Mouse (Mus musculus) CH12.LX (cell line): ENCODE measurements around the gene Hba-x. TPM values are rescaled to one million over a fixed set of nuclear protein-coding genes. Genes with fewer than 3 reads are reported as not detected.

Source experiments
- DNase-seq: peaks from one replicate; pipeline ENCODE4 v3.0.0-alpha.2; 2013; ENCODE audit errors: extremely low read depth
- H3K27ac ChIP-seq: 2 replicates; pipeline ENCODE4 v1.5.1; 2012; ENCODE audit warnings: low read depth, mild to moderate bottlenecking, control low read depth, moderate library complexity; ENCODE audit not compliant: insufficient read depth
- H3K27me3 ChIP-seq: replicated peaks from 2 replicates; pipeline ENCODE3; 2012; ENCODE audit warnings: inconsistent platforms
- H3K36me3 ChIP-seq, 2 experiments: replicated peaks in 1 of 2; 2 replicates each; pipeline versions ENCODE3 to v1.6.1; 2012; ENCODE audit warnings: inconsistent platforms in 1 of 2, low read length in 1 of 2, mild to moderate bottlenecking in 1 of 2, mixed read lengths in 1 of 2, moderate library complexity in 1 of 2; ENCODE audit not compliant: control insufficient read depth in 1 of 2, insufficient read depth in 1 of 2
- H3K4me1 ChIP-seq, 2 experiments: 2 replicates each; pipeline ENCODE4 v1.6.1; 2012; ENCODE audit warnings: inconsistent platforms in 1 of 2, moderate library complexity in 1 of 2; ENCODE audit not compliant: insufficient read depth in 2 of 2, control insufficient read depth in 1 of 2
- H3K4me2 ChIP-seq: 2 replicates; pipeline ENCODE4 v1.6.1; 2012; ENCODE audit warnings: low read depth, mild to moderate bottlenecking, control low read depth; ENCODE audit not compliant: poor library complexity, insufficient read depth, severe bottlenecking
- H3K4me3 ChIP-seq, 3 experiments: fragments of 150-350 bp in 1 of 3; sonication (generic) in 1 of 3; replicated peaks in 1 of 3; 2 replicates each; pipeline versions ENCODE3 to v1.5.1; 2011 to 2012; ENCODE audit warnings: low read depth in 2 of 3, low read length in 2 of 3, mild to moderate bottlenecking in 2 of 3, moderate library complexity in 2 of 3, control low read depth in 1 of 3, improper control_type of control experiment in 1 of 3, inconsistent platforms in 1 of 3, mixed read lengths in 1 of 3; ENCODE audit not compliant: poor library complexity in 1 of 3
- H3K79me2 ChIP-seq: replicated peaks from 2 replicates; pipeline ENCODE4 v1.6.1; 2012; ENCODE audit warnings: mild to moderate bottlenecking, moderate library complexity; ENCODE audit not compliant: control insufficient read depth, poor library complexity, insufficient read depth, severe bottlenecking; ENCODE audit errors: extremely low read depth
- H3K9ac ChIP-seq: 2 replicates; pipeline ENCODE4 v1.6.1; 2012; ENCODE audit warnings: low read depth, mild to moderate bottlenecking, control low read depth, moderate library complexity; ENCODE audit not compliant: insufficient read depth
- H3K9me3 ChIP-seq: replicated peaks from 2 replicates; pipeline ENCODE3; 2012; ENCODE audit warnings: low read length, inconsistent platforms, mixed read lengths
- CHD1 ChIP-seq: IDR thresholded peaks from 2 replicates; pipeline ENCODE4 v1.6.1; 2012; ENCODE audit warnings: low read depth, low read length, improper control_type of control experiment, inconsistent platforms
- CTCF ChIP-seq, 2 experiments: IDR thresholded peaks in 1 of 2; conservative IDR thresholded peaks in 1 of 2; 2 replicates each; pipeline ENCODE4 v1.5.1; 2011 to 2012; ENCODE audit warnings: low read depth in 2 of 2, low read length in 2 of 2, improper control_type of control experiment in 1 of 2, inconsistent platforms in 1 of 2, mild to moderate bottlenecking in 1 of 2, moderate library complexity in 1 of 2
- E2F4 ChIP-seq: IDR thresholded peaks from 2 replicates; pipeline ENCODE4 v1.6.1; 2011; ENCODE audit warnings: low read depth, low read length, improper control_type of control experiment; ENCODE audit not compliant: insufficient replicate concordance
- ELF1 ChIP-seq: IDR thresholded peaks from 2 replicates; pipeline ENCODE4 v1.6.1; 2014; ENCODE audit warnings: low read depth, mild to moderate bottlenecking, inconsistent platforms, low read length, improper control_type of control experiment
- ETS1 ChIP-seq: conservative IDR thresholded peaks from 2 replicates; pipeline ENCODE4 v1.6.1; 2012; ENCODE audit warnings: low read depth, mild to moderate bottlenecking, inconsistent platforms, low read length, improper control_type of control experiment, moderate library complexity
- HCFC1 ChIP-seq: IDR thresholded peaks from 2 replicates; pipeline ENCODE4 v1.6.1; 2012; ENCODE audit warnings: low read depth, mild to moderate bottlenecking, inconsistent platforms, low read length, improper control_type of control experiment
- IRF4 ChIP-seq: IDR thresholded peaks from 2 replicates; pipeline ENCODE4 v1.6.1; 2014; ENCODE audit warnings: low read depth, mild to moderate bottlenecking, inconsistent platforms, low read length, improper control_type of control experiment
- JUN ChIP-seq: IDR thresholded peaks from 2 replicates; pipeline ENCODE4 v1.6.1; 2011; ENCODE audit warnings: low read depth, mild to moderate bottlenecking, low read length, improper control_type of control experiment, moderate library complexity; ENCODE audit not compliant: insufficient read depth
- JUND ChIP-seq: conservative IDR thresholded peaks from 2 replicates; pipeline ENCODE4 v1.6.1; 2011; ENCODE audit warnings: low read depth, low read length, improper control_type of control experiment
- KAT2A ChIP-seq: IDR thresholded peaks from 2 replicates; pipeline ENCODE4 v1.6.1; 2012; ENCODE audit warnings: low read length, improper control_type of control experiment, inconsistent platforms; ENCODE audit not compliant: insufficient replicate concordance
- MAFK ChIP-seq: IDR thresholded peaks from 2 replicates; pipeline ENCODE4 v1.6.1; 2011; ENCODE audit warnings: low read length, improper control_type of control experiment; ENCODE audit not compliant: insufficient replicate concordance
- MAZ ChIP-seq: IDR thresholded peaks from 2 replicates; pipeline ENCODE4 v1.6.1; 2012; ENCODE audit warnings: low read depth, mild to moderate bottlenecking, inconsistent platforms, low read length, improper control_type of control experiment, moderate library complexity
- MEF2A ChIP-seq: IDR thresholded peaks from 2 replicates; pipeline ENCODE4 v1.6.1; 2014; ENCODE audit warnings: low read depth, mild to moderate bottlenecking, inconsistent platforms, low read length, improper control_type of control experiment, borderline replicate concordance
- MXI1 ChIP-seq: IDR thresholded peaks from 2 replicates; pipeline ENCODE4 v1.6.1; 2011; ENCODE audit warnings: mild to moderate bottlenecking, low read depth, low read length, improper control_type of control experiment
- NELFE ChIP-seq: IDR thresholded peaks from 2 replicates; pipeline ENCODE4 v1.6.1; 2011; ENCODE audit warnings: low read depth, low read length, improper control_type of control experiment
- NRF1 ChIP-seq: IDR thresholded peaks from 2 replicates; pipeline ENCODE4 v1.6.1; 2014; ENCODE audit warnings: low read depth, mild to moderate bottlenecking, inconsistent platforms, low read length, improper control_type of control experiment, moderate library complexity
- PAX5 ChIP-seq: IDR thresholded peaks from 2 replicates; pipeline ENCODE4 v1.6.1; 2012; ENCODE audit warnings: low read length, inconsistent platforms, mixed read lengths
- POLR2A ChIP-seq: IDR thresholded peaks from 2 replicates; pipeline ENCODE4 v1.6.1; 2011; ENCODE audit warnings: low read depth, mild to moderate bottlenecking, improper control_type of control experiment, low read length
- RAD21 ChIP-seq: IDR thresholded peaks from 2 replicates; pipeline ENCODE4 v1.6.1; 2011; ENCODE audit warnings: low read depth, mild to moderate bottlenecking, low read length, improper control_type of control experiment, moderate library complexity
- RCOR1 ChIP-seq: conservative IDR thresholded peaks from 2 replicates; pipeline ENCODE4 v1.6.1; 2012; ENCODE audit warnings: low read depth, mild to moderate bottlenecking, inconsistent platforms, low read length, improper control_type of control experiment
- SIN3A ChIP-seq: IDR thresholded peaks from 2 replicates; pipeline ENCODE4 v1.6.1; 2012; ENCODE audit warnings: low read length, improper control_type of control experiment, inconsistent platforms
- SMC3 ChIP-seq: IDR thresholded peaks from 2 replicates; pipeline ENCODE4 v1.6.1; 2011; ENCODE audit warnings: low read depth, low read length, improper control_type of control experiment
- ZC3H11A ChIP-seq: IDR thresholded peaks from 2 replicates; pipeline ENCODE4 v1.6.1; 2012; ENCODE audit warnings: low read depth, mild to moderate bottlenecking, inconsistent platforms, low read length, improper control_type of control experiment
- ZMIZ1 ChIP-seq: IDR thresholded peaks from 2 replicates; pipeline ENCODE4 v1.6.1; 2012; ENCODE audit warnings: low read depth, mild to moderate bottlenecking, inconsistent platforms, low read length, improper control_type of control experiment
- ZNF384 ChIP-seq: IDR thresholded peaks from 2 replicates; pipeline ENCODE4 v1.6.1; 2012; ENCODE audit warnings: low read depth, low read length, improper control_type of control experiment, inconsistent platforms
- dilution Hi-C: fragments of 300-500 bp; cut with MboI; formaldehyde crosslinking; loops from 2 replicates; pipeline ENCODE4 v1.14.3; 2020; ENCODE audit warnings: low sequenced_read_pairs; ENCODE audit not compliant: extremely low pct_unique_long_range_greater_than_20kb, extremely low pct_ligation_motif_present
- in situ Hi-C: fragments of 300-500 bp; cut with MboI; formaldehyde crosslinking; loops from 3 replicates; pipeline ENCODE4 v1.14.3; 2019; ENCODE audit warnings: low sequenced_read_pairs, low pct_ligation_motif_present, low pct_unique_long_range_greater_than_20kb, mixed read lengths
- polyA plus RNA-seq: library from polyadenylated mRNA; unstranded; fragments of >175 nt; gene quantifications from 2 replicates; pipeline ENCODE4 v1.2.1, GENCODE M21; 2012; ENCODE audit warnings: low read depth; ENCODE audit not compliant: insufficient read length
- total RNA-seq, 2 experiments: library from RNA; depleted of rRNA; stranded (reverse); fragments of 300-350 nt in 1 of 2; fragments of >200 nt in 1 of 2; gene quantifications; 2 replicates each; pipeline ENCODE4 v1.2.3; 2012 to 2014

Hba-x gene
- total and polyA plus RNA-seq, 3 experiments = not detected

DNA sequence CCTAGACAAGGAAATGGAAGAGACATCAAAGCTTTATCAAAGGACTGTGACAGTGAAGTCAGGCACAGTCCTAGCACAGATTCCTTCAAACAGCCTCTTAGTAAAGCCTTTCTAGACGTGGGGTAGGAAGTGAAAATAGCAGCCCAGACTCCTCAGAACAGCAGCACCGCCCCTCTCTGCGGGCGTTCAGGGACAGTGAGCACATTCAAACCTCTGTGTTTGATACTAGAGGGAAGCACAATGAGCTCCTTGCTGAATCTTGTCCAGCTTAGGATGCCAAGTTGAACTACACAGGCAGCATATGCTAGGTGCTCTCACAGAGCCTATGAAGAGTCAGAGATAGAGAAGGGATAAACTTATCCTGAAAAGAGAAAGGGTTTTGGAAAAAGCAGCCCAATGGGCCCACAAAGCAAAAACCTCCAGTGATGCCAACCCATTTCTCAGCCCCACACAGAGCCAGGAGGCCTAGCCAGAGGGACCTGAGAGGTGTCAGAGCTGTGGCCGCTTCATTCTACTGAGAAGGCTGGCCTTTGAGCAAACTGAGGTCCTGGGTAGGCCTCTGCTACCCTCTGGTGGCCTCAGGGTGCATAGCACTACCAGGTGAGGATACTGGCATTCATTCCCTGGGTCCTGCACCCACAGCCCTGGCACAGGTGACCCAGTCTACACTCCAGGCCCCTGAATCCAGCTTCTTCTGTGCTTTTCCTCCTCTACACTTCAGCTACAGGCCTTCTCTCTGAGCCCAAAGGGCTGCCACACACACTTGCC lies 37.9 kb upstream of the Hba-x start:
- in situ Hi-C loops (loop anchor here (5.0 to 10.0 kb wide), 2 partner anchors 36 to 53 kb away; partner anchors contain the start of gene Il9r), dilution Hi-C loops (no loop called here)
- H3K36me3 ChIP-seq = peaks cover 75 to 93% of the 10 kb centered on the region in 2 experiments
- no peaks in the 10 kb centered on the region for H3K27me3 ChIP-seq
- peaks cover 11 to 30% of the 10 kb centered on the region in 2 experiments for H3K4me1 ChIP-seq
- H3K79me2 ChIP-seq = no peaks in the 10 kb centered on the region
- H3K4me3 ChIP-seq = no peak overlapping the region
- DNase-seq = peak; percentile 84
- peak overlapping the region; percentile 42 for H3K4me2 ChIP-seq
- TF ChIP-seq MAFK (no peak), ELF1 (0 out of 2 replicates have a peak, but pooled peaks have one; percentile 28), NRF1 (peak; percentile 42; the same call in 1 of the 2 replicates), ZC3H11A (peak; percentile 94), SMC3 (peak; percentile 99), PAX5 (no peak), ETS1 (no peak), MAZ (no peak), E2F4 (0 out of 2 replicates have a peak, but pooled peaks have one; percentile 48), CTCF (conservative IDR thresholded peaks at IDR 0.05 in 1 of 2, IDR thresholded peaks at IDR 0.05 in 1 of 2; ENCODE audit: low read depth in 2 of 2, low read length in 2 of 2) (peak; percentile 97 to 98), MEF2A (peak; percentile 72), IRF4 (peak; percentile 72), JUND (peak; percentile 15; the same call in 1 of the 2 replicates), NELFE (peak; percentile 66)
- H3K9ac ChIP-seq = 0 out of 2 replicates have a peak overlapping the region, but pooled peaks have one; percentile 8
- no peaks in the 10 kb centered on the region for H3K9me3 ChIP-seq
- H3K27ac ChIP-seq = peak overlapping the region; percentile 27

DNA sequence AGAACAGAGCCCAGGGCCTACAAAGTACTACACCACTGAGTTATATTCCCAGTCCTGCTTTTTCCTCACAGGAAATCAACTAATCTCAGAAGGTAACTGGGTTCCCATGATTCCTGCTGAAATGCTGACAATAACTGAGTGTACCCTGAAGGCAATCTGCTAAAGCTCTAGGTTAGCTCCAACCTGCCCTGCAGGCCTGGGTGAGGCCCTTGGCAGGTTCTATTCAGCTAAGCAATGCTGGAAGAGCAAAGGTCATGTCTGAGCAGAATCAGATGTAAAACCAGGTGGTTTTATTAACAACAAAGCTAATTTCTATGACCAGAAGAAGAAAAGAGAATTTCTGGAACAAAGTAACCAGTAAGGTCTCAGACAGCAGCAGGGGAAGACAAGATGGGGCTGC lies 34.8 kb upstream of the Hba-x start:
- TF ChIP-seq JUN (no peak), ZC3H11A (no peak), E2F4 (no peak), NRF1 (no peak), KAT2A (no peak), SIN3A (no peak), MXI1 (no peak), ZMIZ1 (no peak), POLR2A (no peak), CHD1 (no peak), IRF4 (no peak), MAZ (no peak), HCFC1 (no peak), RAD21 (no peak), PAX5 (no peak), MAFK (no peak), NELFE (no peak), RCOR1 (no peak), ZNF384 (no peak)
- Histone ChIP-seq H3K36me3 (peaks cover 69 to 91% of the 10 kb centered on the region in 2 experiments), H3K27ac (no peak overlapping the region), H3K9me3 (no peaks in the 10 kb centered on the region), H3K4me1 (peaks cover 11 to 55% of the 10 kb centered on the region in 2 experiments), H3K79me2 (no peaks in the 10 kb centered on the region), H3K9ac (no peak overlapping the region), H3K4me3 (no peak overlapping the region), H3K4me2 (no peak overlapping the region), H3K27me3 (no peaks in the 10 kb centered on the region)
- no peak for DNase-seq
- dilution Hi-C loops (no loop called here), in situ Hi-C loops (no loop called here)
